Mouse (Mus musculus) heart, adult 2 months (tissue): Measurements from ENCODE around the gene Ctsw.

ENCODE experiments used
- CTCF ChIP-seq: fragments of 200-600 bp; IDR thresholded peaks from 2 replicates; pipeline ENCODE4 v1.8.1; 2022; ENCODE audit warnings: antibody characterized with exemption, mild to moderate bottlenecking, moderate library complexity
- EP300 ChIP-seq: fragments of 200-500 bp; IDR thresholded peaks from 2 replicates; pipeline ENCODE4 v1.6.1; 2011; ENCODE audit warnings: low read depth, low read length, control low read depth; ENCODE audit not compliant: insufficient read depth
- POLR2A ChIP-seq: fragments of 200-500 bp; IDR thresholded peaks from 2 replicates; pipeline ENCODE4 v1.6.1; 2011; ENCODE audit warnings: mild to moderate bottlenecking, low read depth, low read length, control low read depth; ENCODE audit not compliant: insufficient read depth

GRCm38 (mm10) chr19:5503687-5504086 is 35.4 kb upstream of the Ctsw start, which contains the start of gene 1700020D05Rik:
- TF ChIP-seq CTCF (no peak), EP300 (no peak), POLR2A (no peak)
